Mouse (Mus musculus) spleen, adult 10 weeks (tissue): Measurements from ENCODE around the gene Serpinb9d. TPM values are rescaled to one million over a fixed set of nuclear protein-coding genes. Genes with fewer than 3 reads are reported as not detected.

Experiments used
- polyA plus RNA-seq: library from polyadenylated mRNA; stranded (reverse); fragments of 350-450 nt; fragmentation: Illumina TruSeq; extraction: RNeasy Lipid Tissue Mini Kit (QIAGEN cat#74804); gene quantifications from one replicate; pipeline ENCODE4 v1.2.3, GENCODE M21; 2015; ENCODE audit warnings: low replicate concordance; ENCODE audit not compliant: insufficient read depth

The Serpinb9d gene
- not detected for polyA plus RNA-seq

GRCm38 (mm10) chr13:33192659-33193058 is at the start of gene Serpinb9d:
Gene Serpinb9d, plus strand, starts transcription at chr13:33192959.

GRCm38 (mm10) chr13:33159642-33160041 is 33.1 kb upstream of the Serpinb9d start, which contains the start of gene Serpinb9c:
Gene Serpinb9c, minus strand, starts transcription at chr13:33159742.

GRCm38 (mm10) chr13:33249312-33249711 is 56.6 kb downstream of the Serpinb9d start, which contains the start of gene Serpinb9e:
Gene Serpinb9e, plus strand, starts transcription at chr13:33249612.

Other genes starting within 250 kb of the Serpinb9d start
- gene Serpinb6b, start 227.8 kb upstream of the Serpinb9d start, polyA plus RNA-seq: 116 TPM
- 68.0 TPM for gene Serpinb9, start 189.7 kb upstream of the Serpinb9d start, polyA plus RNA-seq
- 1.2 TPM for gene Serpinb9b, start 165.5 kb upstream of the Serpinb9d start, polyA plus RNA-seq
- 0.54 TPM for gene Serpinb1b, start 114.4 kb upstream of the Serpinb9d start, polyA plus RNA-seq
- not detected for gene Serpinb9c, start 33.2 kb upstream of the Serpinb9d start, polyA plus RNA-seq
- gene Serpinb9e, start 56.7 kb downstream of the Serpinb9d start, polyA plus RNA-seq: not detected
- not detected for gene Serpinb9f, start 131.1 kb downstream of the Serpinb9d start, polyA plus RNA-seq
- gene Gm11397, start 202.8 kb downstream of the Serpinb9d start, polyA plus RNA-seq: not detected